Comparison of ENCODE assay signal across 21 mouse cellular contexts in genomic region chr1:104793488-104793887, GRCm38 (mm10). TPM values are rescaled to one million over a fixed set of nuclear protein-coding genes. Genes with fewer than 3 reads are reported as not detected.
"Had no signal": no experiment of that assay in that cellular context is flagged by ENCODE, and none has a peak within 500 bp of the region (broad histone marks: within the 10 kb centered on the region; RNA-seq: fewer than 3 reads in every experiment).

No protein-coding gene starts in this region.

- H3K4me1 ChIP-seq: lung, embryonic 15.5 days; megakaryocyte, embryonic 14.5 days; midbrain, embryonic 12.5 days; neural tube, embryonic 12.5 days; stomach, embryonic 15.5 days had no signal

- H3K4me3 ChIP-seq: lung, embryonic 15.5 days; megakaryocyte, embryonic 14.5 days; midbrain, embryonic 12.5 days; midbrain, embryonic 15.5 days; neural tube, embryonic 12.5 days; stomach, embryonic 15.5 days had no signal

- H3K27me3 ChIP-seq: lung, embryonic 15.5 days; megakaryocyte, embryonic 14.5 days; midbrain, embryonic 12.5 days; midbrain, embryonic 15.5 days; neural tube, embryonic 12.5 days; stomach, embryonic 15.5 days had no signal

- ATAC-seq: liver, postnatal 0 days; lung, postnatal 0 days; midbrain, embryonic 15.5 days had no signal

- H3K4me2 ChIP-seq: lung, embryonic 15.5 days; midbrain, embryonic 12.5 days; midbrain, embryonic 15.5 days; neural tube, embryonic 12.5 days; stomach, embryonic 15.5 days had no signal

- H3K36me3 ChIP-seq: lung, embryonic 15.5 days; midbrain, embryonic 12.5 days; midbrain, embryonic 15.5 days; neural tube, embryonic 12.5 days; stomach, embryonic 15.5 days had no signal

- H3K27ac ChIP-seq: lung, embryonic 15.5 days; macrophage; midbrain, embryonic 12.5 days; midbrain, embryonic 15.5 days; neural tube, embryonic 12.5 days; stomach, embryonic 15.5 days; stomach, postnatal 0 days had no signal

- H3K9me3 ChIP-seq: lung, embryonic 15.5 days; midbrain, embryonic 12.5 days; midbrain, embryonic 15.5 days; neural tube, embryonic 12.5 days; stomach, embryonic 15.5 days had no signal

- H3K9ac ChIP-seq: liver, postnatal 0 days; lung, embryonic 15.5 days; midbrain, embryonic 12.5 days; midbrain, embryonic 15.5 days; neural tube, embryonic 12.5 days; stomach, embryonic 15.5 days had no signal

- DNase-seq: liver, postnatal 0 days; lung, adult 2 months; lung, postnatal 14 days; lung, postnatal 36 days; right cerebral cortex, postnatal 14 days; thymus, adult 2 months; thymus, postnatal 25 days; thymus, postnatal 4 days had no signal

RNA-seq across cellular contexts. Expression of gene Cdh20, which starts 25.2 kb away (rescaled TPM):
- total RNA-seq: megakaryocyte progenitor cell, adult 5-6 weeks; monocyte, adult 5-6 weeks; neutrophil, adult 5-6 weeks had no signal
- polyA plus RNA-seq: liver, postnatal 0 days; macrophage; spleen, adult 2 months had no signal
